Mouse (Mus musculus) layer of hippocampus, adult 18-20 months (tissue): Measurements from ENCODE around the gene Atg4d. TPM values are rescaled to one million over a fixed set of nuclear protein-coding genes. Genes with fewer than 3 reads are reported as not detected.
"Not testable (repeated sequence)": the region's sequence is repeated elsewhere in the genome, so short reads cannot be mapped to it uniquely, and the experiment has no call there.

Experiments used
- DNase-seq, 2 experiments: peaks; one replicate each; pipeline ENCODE4 v3.0.0; 2022; ENCODE audit warnings: low spot score in 2 of 2
- total RNA-seq, 2 experiments: library from RNA; stranded (reverse); gene quantifications; 2 replicates each; pipeline ENCODE4 v1.2.3; 2021

Gene Atg4d
- total RNA-seq, 2 experiments from 2014 or later: 43.6 to 50.9 TPM

- DNase-seq: no peak
Observed at GRCm38 (mm10) chr9:21273094-21273493, 8.0 kb downstream of the Atg4d start.

DNA sequence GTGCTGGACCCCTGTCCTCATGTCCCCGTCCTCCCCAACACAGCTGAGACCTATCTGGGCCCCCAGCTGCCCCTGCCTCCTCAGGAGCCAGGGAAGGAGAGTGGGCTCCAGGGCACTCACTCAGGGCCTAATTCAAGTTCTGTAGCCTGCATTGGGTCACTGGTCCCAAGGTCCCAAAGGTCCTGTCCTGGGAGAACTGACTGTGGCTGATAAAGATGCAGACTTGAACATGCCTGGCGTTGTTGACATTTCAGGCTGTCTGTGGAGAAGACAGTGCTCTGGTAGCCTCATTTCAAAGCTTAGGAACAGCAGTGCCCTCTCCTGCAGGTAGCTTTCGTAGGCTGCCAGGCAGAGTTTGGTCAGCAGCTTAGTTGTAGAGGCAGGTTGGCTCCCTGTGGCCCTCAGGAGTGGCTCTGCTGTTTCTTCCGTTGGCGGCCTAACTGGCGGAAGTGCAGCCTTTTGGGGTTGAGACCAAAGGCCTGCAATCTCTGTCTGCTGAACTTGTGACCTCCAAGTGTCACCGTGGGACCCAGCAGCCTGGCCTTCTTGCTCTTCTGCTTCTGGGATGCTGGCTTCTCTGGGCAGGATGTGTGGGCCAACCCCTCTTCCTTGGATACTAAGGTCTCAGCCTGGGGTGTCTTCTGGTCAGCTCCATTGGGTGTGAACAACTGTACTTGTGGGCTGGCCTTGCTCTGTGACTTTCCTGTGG, 8.6 kb downstream of the Atg4d start:
- no peak for DNase-seq

DNA sequence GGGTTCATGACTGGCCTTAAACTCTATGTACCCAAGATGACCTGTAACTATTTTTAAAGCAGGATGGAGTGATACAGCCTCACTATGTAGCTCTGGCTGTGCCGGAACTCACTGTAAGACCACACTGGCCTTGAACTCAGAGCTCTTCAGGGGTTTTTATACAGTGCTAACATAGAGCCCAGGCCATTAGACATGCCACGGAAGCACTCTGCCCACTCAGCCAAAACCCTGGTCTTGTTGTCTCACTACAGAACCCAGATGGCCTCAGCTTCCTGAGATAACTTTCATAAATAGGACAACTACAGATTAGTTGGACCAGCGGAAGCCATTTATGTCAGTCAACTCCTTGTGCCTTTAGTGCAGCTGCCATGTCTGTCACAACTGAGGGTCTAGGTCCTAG, 9.2 kb downstream of the Atg4d start:
- DNase-seq: no peak

- DNase-seq: no peak
Observed at GRCm38 (mm10) chr9:21275013-21275710, 10.1 kb downstream of the Atg4d start.

DNA sequence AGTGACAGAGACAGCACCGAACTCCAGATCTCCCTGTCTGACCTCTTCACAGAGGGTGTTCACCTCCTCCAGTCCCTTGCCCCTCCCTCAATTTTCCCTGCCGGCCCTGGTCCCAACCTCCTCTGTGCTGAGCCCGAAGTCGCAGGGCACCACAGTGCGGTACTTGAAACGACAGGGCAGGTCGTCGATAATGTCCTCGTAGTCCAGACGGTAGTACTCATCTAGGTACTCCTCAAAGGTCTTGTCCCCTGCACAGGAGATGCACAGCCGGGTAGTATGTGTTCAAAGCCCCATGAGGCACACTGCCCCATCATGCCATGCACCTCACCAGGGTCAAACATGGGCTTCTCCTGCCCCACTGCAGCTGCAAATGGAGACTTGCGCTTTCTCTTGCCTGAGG, 10.6 kb downstream of the Atg4d start:
- DNase-seq: no peak

- no peak for DNase-seq
Observed at GRCm38 (mm10) chr9:21276307-21276706, 11.2 kb downstream of the Atg4d start.

DNA sequence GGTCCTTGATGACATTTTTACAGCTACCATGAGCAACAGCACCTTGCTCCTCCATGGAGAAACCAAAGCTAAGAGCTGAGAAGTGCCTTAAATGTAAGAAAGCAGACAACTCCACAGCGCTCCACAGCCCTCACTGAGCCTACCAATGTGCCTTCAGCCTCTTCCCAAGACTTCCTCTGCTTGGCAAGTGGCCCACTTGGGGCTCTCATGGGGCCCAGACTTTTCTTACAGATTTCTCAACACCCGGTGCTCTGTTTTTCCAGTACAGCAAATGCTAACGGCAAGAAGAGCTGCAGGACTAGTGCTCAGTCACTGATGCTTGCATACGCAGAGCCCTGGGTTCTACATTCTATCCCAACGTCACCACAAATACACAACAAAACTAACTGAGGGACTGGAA, 12.7 kb downstream of the Atg4d start:
- no peak for DNase-seq

GRCm38 (mm10) chr9:21283591-21283990, 18.5 kb downstream of the Atg4d start:
- DNase-seq: no peak

- DNase-seq: no peak
Observed at GRCm38 (mm10) chr9:21283994-21284393, 18.9 kb downstream of the Atg4d start.

DNA sequence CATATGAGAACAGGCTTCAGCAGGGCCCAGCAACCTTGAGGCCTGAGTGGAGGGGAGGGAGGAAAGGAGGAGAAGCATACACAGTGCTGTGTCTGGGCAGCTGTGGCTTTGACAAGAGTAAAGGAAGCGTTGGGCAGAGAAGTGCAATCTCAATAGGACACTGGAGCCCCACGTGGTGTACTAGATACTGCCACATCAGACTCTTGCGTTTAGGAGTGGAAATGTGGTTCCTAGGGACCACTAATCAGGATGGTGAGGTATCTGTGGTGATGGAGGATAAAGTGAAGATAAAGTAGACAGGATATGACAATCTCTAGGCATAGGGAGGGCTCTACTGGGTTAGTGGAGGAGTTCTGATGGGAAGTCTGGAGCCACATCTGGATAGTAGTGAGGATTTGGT, 21.7 kb downstream of the Atg4d start:
- no peak for DNase-seq

DNA sequence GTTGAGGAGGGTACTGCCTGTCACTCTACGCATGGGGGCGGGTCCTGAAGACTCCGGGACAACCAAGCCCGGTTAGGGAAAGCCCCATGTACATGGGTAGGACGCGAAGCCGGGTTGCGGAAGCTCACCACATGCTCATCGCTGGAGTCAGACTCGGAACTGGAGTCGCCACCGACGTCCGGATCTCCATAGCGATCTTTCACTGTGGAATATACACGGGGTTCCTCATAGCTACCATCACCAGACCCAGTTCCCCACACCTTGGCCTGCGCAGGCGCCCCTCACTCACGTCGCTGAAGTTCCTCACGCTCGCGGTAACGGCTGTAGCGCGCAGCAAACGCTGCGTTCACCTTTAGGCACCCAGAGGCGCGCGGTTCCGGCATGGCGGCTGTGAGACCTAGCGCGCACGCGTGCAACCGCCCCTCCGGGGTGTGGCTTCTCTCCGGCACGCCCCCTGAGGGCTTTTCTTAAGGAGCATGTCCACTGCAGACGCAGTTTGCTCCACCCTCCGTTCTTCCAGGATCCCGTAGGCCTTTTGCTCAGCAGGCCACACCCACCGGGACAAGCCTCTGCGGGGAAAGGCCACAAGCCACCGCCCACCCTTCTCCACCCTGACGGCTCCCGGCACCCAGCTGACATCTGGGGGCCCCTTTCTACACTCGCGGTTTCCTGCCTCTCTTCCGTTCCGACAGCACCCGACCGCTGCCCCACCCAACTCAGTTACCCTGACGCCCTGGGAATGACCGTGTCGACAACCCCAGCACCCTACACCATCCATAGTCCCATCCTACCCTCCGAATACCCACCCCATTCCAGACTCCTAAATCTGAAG, 22.7 kb downstream of the Atg4d start, which contains the start of gene Kri1:
Gene Kri1, minus strand, starts transcription at position 399 of the 832 bp plus-strand sequence.
- DNase-seq: peak; percentile 95 to 97

DNA sequence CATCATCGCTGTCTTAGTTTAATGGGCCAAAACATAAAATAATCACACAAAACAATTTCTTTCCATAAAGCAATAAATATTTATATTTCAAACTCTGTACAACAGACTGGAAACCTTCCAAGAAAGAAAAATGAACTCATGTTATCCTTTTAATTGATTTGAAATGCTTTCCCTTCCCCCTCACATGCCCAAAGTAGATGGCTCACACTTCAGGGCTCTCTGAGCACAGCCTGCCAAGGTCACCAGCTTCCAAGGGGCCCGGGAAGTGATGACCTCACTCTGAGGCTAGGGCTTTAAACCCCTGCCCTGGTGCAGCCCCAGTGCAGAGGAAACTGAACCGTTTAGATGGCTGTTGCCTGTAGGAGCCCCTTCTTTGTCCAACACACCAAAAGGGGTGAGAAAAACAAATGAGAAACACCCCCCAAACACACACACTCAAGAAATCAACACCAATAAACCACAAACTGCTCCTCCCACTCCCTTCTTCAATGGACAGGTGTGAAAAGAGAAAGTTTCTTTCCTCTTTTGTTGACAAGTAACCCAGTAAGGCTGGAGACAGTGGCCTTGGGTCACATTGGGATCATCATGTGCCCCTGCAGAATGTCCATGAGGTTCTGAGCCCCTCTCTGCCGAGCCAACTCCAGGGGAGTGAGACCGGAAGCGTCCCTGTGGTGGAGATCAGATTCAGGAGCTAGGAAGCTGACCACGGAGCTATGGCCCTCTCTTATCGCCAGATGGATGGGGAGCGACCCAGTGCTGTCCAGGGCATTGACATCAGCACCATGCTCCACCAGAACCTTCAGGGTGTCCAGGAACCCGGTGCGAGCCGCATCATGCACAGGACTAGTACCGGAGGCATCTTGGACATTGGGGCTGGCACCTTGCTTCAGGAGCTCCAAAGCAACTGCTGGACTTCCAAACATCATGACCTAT, 23.6 kb downstream of the Atg4d start:
- DNase-seq: no peak

GRCm38 (mm10) chr9:21289337-21289671, 24.2 kb downstream of the Atg4d start:
- no peak for DNase-seq

DNA sequence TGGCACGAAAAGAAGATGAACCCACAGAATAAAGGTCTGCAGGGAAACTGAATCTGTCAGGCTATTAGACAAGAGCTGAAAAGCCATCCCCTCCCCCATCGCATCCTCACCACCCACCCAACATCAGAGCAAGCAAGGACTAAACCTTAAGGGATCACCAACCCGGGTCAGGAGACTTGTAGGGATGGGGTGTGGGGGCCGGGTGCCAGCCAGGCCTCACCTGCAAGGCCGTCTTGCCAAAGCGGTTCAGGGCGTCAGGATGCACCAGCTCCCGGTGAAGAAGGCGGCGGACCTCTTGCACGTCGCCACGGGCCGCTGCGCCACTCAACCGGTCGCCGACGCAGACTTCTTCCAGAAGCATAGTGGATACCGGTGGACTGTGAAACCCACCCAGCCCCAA, 25.5 kb downstream of the Atg4d start:
- no peak for DNase-seq

DNA sequence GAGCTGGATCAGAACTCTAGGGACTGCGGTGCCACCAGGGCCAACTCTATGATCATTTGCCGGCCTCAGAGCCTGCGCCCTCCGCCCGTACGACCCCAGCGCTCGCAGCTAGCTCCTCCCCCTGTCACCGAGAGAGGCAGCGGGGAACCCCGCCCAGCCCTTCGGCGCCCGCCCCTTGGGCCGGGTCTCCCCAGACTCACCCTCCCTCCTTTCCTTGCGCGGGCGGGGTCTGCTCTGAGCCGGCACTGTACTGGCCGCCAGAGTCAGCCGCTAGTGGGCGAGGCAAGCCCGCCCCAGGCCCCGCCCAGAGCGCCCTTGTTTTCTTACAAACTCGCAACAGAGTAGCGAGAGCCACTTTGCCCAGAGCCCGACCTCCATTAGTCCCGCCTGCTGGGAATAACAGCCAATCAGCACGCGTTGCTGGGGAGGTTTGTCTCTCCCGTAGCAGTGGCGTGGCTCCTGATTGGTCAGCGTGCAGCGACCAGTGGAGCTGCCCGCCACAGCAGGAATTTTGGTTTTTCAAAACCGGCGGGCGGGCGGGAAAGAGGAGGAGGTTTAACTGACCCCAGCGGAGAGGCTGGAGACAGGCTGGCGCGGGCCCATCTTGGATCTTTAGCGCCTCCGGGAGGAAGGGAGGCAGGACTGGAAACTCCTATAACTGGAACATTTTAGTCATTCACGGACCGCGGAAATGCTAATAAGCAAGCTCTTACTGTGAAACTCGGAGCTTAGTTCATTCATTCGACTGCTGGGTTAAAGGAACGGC, 26.1 kb downstream of the Atg4d start, which contains the start of gene Cdkn2d:
Gene Cdkn2d, minus strand, starts transcription at position 386 of the 766 bp plus-strand sequence.
- peak; percentile 99 to 100 for DNase-seq

DNA sequence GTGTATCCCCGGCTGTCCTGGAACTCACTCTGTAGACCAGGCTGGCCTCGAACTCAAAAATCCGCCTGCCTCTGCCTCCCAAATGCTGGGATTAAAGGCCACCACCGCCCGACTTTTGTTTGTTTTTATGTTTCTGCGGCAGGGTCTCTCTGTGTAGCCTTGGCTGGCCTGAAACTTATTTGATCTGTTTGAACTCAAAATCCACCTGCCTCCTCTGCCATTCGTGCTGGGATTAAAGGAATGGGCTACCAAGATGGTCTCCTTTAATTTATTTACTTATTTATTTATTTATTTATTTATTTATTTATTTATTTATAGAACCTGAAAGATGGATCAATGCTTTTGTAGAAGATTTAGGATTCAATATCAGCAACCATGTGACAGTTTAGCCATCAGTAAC, 26.8 kb downstream of the Atg4d start:
- not testable (repeated sequence) for DNase-seq

DNA sequence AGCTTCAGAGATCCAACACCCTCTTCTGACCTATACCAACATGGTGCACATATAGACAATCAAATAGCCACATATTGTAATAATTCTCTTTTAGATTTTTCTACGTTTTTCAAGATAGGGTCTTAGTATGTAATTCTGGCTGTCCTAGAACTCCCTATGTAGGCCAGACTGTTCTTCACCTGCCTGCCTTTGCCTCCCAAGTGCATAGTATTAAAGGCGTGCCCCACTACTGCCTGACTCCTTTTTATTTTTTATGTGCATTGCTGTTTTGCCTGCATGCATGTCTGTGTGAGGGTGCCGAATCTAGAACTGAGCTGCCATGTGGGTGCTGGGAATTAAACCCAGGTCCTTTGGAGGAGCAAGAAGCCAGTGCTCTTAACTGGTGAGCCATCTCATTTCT, 27.2 kb downstream of the Atg4d start:
- no peak for DNase-seq

DNA sequence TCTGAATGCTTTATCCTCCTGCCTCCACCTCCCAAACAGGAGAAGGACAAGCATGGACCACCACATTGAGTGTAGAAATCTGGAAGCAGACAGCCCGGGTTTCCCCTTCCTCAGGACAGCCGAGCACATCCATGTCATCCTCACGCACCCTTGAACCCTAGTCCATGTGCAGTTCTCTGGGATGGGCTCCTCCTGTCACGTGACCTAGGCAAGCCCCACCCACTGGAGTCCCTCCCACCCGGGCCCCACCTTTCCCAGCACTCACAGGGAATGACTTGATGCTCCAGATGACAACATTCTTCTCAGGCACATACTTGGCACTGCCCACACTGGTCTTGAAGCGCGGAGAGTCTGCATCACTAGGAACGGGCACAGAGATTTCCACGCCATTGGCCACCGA, 33.9 kb downstream of the Atg4d start:
- DNase-seq: no peak

DNA sequence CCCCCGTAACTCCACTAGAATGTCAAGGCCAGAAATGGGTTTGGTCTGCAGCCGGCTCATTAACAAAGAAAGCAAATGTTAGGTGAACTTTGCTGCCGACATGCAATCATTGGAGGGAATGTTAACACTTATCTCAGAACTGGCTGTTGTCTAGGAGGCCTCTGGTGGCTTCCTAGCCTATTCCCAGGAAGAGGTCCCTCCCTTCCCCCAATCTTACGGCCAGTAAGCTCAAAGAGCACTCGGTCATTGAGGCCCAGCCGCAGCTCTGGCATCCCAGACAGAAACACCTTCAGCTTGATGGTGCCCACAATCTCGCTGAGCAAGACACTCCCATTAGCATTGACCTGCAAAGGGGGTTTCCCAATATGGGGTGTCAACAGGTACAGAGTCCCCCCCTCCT, 40.0 kb downstream of the Atg4d start:
- DNase-seq: no peak

- no peak for DNase-seq
Observed at GRCm38 (mm10) chr9:21309150-21309741, 44.2 kb downstream of the Atg4d start.
